Mouse (Mus musculus) spleen, adult 12 weeks (tissue): ENCODE results near the gene Psrc1.
A peak's percentile ranks its signal among the peaks of the same experiment; 100 is the strongest.

ENCODE experiments used
- DNase-seq: peaks from one replicate; pipeline ENCODE4 v3.0.0; 2022; ENCODE audit warnings: low spot score

The Psrc1 gene

DNA sequence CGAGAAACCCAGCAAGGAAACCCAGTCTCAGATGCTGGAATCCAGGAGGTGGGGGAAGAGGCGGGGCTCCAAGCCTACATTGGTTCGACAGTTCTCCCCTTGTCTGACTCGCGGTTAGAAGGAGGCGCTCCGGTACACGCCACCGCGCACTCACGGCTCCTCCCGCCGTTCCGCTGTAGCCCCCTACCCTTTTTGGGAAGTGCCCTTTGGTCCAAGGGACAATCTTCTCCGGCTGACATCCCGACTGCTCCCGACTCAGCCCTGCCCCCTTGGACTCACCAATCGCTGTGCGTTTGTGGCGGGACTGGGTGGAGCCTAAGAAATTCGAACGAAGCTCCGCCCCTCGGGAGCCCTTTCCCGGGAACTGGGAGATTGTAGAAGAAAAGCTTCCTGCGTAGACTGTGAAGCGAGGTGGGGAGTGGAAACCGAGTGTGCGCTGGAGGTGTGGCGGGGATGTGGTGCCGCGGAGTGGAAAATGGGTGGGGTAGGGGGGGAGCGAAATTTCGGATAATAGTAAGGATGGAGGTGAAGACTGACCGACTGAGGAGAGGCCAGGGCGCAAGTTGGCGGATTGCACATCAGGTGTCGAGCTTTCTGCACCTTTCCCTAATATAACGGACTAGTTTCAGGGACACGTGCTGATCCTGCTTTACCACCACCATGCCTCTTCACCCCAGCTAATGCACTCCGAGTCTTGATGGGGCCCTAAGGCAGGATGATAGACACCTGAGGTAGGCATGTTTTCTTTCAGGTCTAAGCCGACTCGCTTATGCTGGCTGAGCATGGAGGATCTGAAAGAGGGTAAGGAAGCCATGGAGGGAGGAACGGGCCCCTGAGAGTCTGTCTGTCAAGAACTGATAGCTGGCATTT lies at the start of gene Psrc1:
Psrc1 (plus strand) TSS at position 355 of the 870 bp plus-strand sequence.
- DNase-seq: peak; percentile 85

DNA sequence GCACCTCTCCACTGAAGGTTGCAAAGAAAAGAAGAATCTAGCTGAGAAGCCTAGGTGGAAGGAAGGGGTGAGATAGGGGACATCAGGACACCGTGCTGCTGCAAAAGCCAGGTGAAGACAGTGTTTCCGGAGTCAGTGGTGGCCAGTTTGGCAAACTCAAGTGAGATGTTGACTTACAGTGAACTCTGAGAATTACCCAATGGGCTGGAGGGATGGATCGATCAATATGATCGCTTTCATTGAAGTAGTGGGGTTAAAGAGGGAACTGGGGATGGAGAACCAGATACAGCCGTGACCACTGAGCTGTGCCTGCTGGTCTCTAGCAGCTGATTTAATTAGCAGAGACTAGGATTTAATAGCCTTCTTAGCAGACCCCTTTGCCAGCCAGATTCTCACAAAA lies 46.8 kb upstream of the Psrc1 start:
- no peak for DNase-seq

DNA sequence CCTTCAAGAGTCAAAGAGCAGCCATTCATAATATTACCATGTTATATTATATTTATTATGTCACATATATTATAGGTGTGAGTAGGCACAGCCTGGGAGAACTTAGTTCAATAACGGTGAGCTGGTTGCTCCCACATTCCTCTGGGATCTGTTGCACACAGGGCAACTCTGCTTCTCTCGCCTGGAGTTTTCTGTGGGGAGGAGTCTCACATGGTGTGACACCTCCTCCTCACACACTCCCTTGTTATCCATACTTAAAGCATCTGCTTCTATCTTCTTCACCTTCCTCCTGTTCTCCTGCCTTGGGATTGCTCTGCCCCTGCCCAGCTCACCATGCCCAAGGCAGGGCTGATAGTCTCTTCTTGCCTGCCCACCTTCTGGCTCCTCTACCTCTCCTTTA lies 42.6 kb upstream of the Psrc1 start:
- DNase-seq: no peak

DNA sequence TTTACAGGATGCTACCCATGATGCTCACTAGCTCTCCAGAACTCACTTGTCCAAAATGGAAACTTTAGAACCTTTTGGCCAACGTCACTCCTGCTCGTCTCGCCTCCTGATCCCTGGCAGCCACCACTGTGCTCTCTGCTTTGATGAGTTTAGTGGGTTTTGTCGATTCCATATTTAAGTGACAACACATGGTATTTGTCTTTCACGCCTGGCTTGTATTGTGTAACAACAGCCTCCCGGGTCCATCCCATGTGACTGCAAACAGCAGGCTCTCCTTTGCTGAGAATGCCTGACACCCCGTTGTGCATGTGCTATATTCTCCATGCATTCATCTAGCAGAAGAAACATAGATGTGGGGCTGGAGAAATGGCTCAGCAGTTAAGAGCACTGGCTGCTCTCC lies 41.5 kb upstream of the Psrc1 start:
- no peak for DNase-seq

DNA sequence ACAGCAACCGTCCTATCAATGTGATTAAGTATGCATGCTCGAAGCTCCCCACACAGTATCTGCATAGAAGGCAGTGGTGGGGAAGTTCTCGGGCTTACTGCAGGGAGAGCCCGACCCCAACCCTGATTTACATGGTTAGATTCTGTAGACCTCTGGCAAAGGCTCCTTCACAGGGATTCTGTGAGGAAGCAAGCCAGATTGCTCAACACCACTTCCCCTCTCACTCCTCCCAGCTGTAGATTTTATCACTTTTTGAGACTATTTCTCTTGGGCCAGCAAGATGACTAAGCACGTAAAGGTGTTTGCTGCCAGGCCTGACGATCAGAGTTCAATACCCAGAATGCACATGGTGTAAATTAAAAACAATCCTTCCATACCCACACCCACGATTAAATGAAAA lies 37.8 kb upstream of the Psrc1 start:
- no peak for DNase-seq

DNA sequence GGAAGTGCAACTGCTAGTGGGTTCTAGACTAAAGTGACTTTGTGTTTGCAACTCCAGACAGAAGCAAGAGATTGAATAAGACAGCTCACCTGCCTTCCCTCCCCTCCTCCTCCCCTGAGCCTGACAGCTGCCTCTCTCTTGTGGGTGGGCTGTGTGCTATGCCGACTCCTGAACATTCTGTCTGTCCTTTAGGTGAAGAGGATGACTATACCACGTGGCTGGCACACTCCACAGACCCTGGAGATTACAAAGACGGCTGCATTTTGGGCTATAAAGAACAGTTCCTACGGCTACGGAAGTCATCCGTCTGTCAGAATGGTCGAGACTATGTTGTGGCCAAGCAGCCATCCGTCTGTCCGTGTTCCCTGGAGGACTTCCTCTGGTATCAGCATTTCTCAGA lies 35.3 kb upstream of the Psrc1 start:
- no peak for DNase-seq

DNA sequence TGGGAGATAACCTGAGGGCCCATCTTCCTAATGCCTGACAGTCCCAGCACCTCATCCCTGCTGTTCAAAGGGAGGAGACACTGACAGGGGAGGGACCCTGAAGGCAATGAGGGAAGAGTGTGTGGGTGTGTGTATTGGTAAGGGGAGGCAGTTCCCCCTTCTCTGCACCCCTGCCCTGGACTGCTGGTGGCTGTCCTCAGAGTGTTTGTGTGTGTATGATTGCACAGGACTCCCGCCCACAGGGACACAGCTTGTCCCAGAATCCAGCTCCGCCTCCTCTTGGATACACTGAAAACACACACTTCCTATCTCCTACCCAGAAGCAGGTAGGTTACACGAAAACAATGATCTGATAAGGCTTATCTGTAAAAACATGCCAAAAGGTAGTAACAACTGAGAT lies 28.4 kb upstream of the Psrc1 start:
- no peak for DNase-seq

DNA sequence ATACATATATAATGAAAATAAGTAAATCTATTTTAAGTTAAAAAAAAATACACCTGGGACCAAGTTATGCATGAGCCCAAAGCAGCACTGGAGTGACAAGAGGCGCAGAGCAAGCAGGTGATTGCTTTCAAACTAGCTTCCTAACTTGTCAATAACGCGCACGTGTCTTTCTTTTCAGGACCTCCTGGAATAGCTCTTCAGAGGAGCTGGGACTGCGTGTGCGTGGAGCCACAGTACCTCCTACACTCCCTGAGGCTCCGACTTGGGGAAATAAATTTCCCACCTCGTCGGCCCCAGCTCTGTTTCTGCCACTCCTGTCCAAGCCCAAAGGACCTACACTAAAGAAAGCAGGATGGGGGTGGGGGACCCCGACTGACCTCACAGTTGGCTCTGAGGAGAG lies 26.6 kb upstream of the Psrc1 start:
- no peak for DNase-seq

DNA sequence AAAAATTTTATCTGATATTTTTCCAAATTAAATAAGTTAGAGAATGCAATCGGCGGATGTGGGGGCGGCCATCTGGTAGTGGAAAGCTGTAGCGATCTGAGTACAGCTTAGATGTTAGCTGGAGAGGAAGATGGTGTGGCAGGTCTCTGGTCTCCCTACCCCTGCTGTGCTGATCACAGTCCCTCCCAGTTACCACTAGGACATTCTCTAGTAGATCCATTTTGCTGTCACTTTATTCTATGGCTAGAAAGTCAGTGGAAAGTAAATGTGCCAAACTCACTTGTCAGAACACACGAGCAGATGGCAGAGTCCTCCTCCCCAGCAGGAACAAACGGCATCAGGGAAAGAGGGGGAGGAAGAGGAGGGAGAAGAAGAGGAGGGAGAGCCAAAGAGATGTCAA lies 25.2 kb upstream of the Psrc1 start:
- no peak for DNase-seq

DNA sequence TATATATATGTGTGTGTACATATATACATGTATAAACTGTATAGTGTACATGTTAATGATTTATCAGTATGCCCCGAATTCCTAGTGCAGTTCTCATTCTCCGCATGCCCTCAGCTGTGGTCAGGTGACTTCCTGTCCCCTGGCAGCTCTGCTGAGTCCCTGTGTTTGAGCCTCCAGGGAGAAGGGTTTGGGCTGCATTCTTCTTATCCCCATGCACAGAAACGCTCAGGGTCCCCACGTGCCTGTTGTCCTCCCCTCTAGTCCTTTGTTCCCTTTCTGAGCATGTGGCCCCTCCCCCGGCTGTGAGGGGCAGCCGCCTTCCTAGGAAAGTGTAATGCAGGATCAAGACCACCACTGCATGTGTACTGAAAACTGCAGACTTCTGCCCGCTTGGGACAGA lies 22.7 kb upstream of the Psrc1 start:
- DNase-seq: no peak

DNA sequence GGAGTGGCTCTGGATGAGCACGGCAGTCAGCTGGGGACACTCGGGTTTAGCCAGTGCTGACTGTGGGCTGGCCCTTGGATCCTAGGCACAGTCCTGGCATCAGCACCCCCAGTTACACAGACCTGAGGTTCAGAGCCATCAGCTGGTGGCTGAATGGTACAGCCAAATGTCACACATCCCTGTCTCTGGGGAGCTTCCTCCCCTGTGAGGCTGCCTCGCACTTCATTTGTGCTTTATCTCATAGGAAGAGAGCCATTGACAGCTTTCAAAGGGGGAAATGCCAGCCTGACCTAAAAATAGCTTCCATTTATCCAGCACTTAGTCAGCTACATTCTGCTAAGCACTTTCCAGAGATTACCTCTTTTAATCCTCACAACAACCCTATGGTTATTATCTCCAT lies 20.0 kb upstream of the Psrc1 start:
- no peak for DNase-seq

DNA sequence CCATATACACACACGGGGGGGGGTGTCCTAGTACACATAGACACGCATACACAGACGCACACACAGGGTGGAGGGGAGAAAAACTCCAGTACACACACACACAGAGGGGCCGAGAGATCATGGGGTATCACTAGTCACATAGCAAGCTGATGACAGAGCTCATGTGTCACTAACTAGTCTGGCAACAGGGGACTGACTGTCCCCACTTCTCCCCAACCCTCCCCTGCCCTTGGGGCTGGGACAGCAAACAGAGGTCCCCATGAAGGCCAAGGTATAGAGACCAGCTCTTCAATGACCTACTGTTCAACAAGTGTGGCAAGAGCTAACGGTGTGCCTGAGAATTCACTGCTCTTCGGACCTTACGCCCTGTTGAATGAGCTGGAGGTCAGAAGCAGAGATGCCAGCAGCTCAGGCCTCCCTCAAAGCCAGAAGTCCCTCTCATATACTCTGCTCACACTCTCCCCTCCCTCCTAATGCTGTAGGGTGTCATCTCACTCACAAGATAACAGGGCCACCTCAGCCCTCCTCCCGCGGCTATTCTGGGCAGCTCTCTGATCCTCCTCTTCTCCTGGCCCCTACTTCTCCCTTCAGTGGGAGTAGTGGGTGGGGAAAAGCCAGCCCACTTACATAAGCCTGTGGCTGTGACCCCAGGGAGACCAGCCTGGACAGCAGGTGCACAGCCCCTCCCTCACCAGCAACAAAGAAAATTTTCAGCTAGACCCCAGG lies 19.2 kb upstream of the Psrc1 start, which contains the start of gene Mybphl:
Mybphl (plus strand) TSS at position 642 of the 726 bp plus-strand sequence.
- no peak for DNase-seq

DNA sequence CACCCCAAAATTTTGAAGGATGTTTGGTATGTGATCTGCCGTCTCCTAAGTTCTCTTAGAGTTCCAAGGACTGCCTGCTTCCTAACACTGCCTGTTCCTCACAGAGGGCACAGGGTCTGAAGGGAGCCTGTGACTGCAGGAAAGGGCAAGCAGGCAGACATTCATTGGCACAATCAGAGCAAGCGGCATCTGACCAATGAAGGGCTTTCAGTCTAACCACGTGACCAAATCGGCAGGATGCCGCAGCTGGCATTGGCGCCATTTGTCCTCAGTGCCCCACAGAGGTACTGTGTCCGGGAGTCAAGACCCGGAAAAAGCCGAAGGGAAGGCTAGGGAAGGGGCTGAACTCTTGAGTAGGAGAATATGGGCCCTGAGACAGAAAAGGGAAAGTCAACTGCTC lies 16.5 kb upstream of the Psrc1 start:
- DNase-seq: no peak

DNA sequence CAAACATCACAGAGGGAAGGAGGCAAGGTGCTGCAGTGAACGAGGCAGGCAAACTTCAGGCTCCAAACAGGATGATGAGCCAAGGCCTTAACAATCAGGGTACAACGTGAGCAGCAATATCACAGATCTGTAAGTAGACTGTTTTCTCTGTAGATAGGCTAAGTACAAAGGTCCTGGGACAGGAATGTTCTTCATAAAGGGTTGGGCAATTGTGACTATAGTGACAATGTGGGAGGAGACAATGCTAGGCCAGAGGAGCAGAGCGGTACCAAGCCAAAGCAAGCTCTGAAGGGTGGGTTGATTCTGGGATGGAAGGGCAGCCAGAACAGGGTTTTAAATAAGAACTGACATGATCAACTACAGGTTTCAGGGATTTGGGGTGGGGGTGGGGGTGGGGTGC lies 15.8 kb upstream of the Psrc1 start:
- DNase-seq: no peak

DNA sequence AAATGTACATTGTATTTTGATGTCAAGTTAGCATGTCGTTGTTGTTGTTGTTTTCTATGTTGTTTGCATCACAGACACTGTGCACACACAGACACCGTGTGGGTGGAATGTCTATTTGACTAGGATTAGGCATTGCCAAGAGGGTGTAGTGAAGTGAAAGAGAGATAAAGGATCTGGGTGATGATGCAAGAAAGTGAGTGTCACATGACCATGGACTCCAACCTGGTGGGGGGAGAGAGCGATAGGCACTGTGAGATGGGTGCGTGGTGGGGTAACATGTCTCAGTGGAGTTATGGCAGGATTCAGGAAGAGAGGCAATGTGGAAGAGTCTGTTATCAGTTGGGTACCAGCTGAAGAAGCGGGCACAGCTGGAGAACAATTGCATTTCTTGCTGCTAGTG lies 14.9 kb upstream of the Psrc1 start:
- no peak for DNase-seq

DNA sequence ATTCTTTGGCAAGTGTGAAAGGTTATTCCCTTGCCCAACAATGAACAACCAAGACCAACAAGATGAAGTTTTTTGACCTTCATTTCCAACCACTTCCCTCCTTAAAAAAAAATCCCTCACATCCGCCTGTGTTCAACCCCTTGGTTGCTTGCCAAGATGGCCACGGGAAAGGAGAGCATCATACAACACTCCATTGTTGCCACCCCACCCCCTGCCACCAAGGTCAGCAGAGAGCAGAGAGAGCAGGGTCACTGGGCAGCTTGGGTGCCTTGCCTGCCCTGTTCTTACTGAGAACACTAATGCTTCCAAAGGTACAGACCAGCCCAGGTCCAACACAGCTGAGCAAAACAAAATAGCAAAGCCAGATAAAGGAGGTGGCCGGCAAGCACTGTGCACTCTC lies 11.4 kb upstream of the Psrc1 start:
- DNase-seq: no peak

DNA sequence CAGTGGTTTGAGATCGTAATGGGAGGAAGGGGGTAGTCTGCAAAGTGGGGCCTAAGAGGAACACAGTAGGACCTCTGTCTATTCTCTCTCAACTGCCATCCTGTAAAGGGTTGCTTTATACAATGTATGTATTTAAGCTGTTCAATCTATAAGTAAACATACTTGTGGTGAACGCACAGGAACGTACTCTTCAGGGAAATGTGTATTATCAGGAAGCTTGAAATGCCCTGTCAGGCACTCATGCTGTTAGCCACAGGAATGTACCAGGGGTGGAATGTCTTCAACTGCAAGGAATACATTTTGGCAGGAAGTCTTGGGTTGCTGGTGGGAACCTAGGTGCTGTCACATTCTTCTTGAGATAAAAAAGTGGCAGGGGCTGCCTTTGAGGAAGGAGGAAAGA lies 10.9 kb upstream of the Psrc1 start:
- DNase-seq: no peak

DNA sequence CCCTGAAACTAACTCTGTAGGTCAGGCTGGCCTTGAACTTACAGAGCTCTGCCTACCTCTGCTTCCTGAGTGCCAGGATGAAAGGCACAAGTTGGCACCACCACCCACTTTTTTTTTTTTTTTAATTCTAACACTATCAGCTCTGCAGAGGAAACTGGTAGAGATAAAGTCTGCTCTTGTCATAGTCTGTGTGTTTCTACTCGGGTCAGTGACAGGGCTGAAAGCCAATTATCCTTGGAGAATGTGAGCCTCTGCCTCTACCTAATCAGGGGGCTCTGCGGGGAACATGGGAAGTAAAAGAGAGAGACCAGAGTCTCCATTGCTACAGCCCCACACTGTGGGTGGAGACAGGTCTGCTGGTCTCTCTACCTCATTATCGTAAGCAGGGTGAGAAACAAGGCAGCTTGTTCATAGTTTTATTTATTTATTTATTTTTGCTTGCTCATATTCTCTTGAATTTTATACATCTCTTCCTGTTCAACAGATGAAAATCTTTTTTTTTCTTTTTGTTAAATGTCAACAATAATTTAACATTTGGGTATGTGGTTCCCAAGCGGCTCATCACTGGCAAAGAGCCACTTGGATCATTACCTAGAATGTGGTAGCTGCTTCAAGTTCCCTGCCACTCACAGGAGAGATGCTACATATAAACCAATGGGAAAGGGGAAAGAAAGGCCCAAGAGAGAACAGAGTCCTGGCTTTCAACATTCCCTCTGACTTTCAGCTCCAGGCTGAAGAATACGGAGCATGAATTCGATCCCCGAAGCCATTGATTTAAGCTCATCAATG lies 4.6 kb upstream of the Psrc1 start:
- DNase-seq: no peak

DNA sequence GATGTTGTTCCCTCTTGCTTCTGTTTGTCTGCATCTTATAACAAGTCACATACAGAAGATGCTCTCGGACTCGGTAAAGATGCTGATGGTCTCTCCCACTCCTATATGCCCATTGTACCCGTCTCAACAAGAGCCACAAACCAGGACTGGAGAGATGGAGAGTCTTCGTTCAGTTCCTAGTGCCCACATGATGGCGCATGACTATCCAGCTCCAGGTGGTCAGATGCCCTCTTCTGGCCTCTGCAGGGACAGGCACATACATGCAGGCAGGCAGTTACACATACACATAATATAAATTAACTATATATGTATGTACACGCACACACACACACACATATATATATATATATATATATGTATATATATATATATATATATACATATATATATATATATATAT lies 2.9 kb upstream of the Psrc1 start:
- DNase-seq: no peak

DNA sequence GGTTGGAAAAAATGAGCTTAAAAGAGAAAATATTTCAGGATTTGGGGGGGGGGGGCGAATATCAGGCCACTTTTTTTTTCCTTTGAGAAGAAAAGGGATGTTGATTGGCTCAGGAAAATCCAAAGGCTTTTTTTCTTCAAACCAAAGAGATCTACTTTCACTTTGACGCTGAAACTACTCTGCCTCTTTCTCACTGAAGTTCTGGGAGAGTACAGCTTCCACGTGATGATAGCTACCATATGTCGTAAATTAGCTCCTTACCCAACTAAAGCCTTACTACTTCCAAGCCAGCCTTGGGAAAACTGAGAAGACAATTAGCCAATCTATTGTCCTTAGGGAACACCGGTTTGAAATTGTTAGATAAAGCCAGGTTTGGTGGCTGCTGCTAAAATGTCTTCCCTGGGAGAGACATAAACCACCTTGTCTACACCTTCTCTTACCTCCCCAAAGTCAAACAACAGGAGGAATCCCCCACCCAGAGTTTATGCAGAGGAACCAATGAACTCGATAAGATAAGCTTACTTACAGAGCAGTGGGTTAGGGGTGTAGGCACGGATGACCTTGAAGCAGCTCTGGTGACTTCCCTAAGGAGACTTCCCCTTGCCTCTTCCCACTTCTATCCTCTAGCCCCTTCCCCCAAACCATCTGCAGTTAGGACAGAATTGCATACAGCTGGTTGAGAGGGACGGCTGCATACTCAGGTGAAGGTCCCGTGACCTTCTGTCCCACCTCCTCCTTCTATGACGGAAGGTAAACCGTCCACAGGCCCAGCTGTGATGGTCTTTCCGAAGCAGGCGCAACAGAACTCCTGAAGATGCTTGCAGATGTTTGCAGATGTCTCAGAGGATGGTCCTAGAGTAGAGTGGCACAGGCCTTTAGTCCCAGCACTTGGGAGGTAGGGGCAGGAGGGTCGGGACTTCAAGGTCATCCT lies 1.4 kb upstream of the Psrc1 start:
- DNase-seq: no peak

DNA sequence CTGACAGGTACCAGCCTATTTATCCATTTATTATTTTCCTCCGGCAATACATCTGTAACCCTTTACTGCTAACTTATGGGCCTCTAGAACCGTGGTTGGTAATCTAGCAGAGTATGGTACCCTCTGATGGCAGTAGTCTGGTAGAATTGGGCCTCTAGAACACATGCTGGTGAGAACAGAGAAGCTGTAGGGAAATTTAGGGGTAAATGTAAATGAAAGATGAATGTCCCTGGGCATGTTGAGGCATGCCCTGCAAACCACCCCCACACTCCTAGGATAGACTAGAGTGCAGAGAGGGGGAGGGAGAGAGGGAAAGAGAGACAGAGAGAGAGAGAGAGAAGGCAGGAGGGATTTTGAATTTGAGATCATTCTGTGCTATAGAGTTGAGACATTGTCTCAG lies 786 bp downstream of the Psrc1 start:
- DNase-seq: no peak

DNA sequence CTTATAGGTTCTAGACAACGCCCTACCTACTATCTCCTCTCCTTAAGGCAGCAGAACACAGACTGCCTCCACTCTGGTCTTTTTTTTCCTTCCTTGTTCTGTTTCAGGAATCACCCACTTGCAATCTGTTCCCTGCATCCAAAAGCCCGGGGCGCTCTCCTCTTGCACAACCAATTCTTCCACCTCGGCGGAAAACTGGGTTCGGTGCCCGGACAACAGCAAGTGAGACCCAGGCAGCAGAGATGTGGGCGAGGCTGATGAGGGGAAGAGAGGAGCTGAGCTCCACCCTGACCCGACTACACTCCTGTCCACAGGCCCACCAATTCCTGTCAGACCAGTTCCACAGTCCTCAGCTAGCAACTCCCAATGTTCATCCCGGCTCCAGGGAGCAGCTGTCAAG lies 2.5 kb downstream of the Psrc1 start:
- DNase-seq: no peak
